In genomic region chr2:143024226-143024625, GRCm38 (mm10) we compare ENCODE assay signal across 21 mouse cellular contexts. TPM values are rescaled to one million over a fixed set of nuclear protein-coding genes. Genes with fewer than 3 reads are reported as not detected.
"Had no signal": no experiment of that assay in that cellular context is flagged by ENCODE, and none has a peak within 500 bp of the region (broad histone marks: within the 10 kb centered on the region; RNA-seq: fewer than 3 reads in every experiment).

No protein-coding gene starts in this region.

- DNase-seq: lung, adult 18-20 months; lung, embryonic 14.5 days; lung, postnatal 10 days; lung, postnatal 4 days; right cerebral cortex, postnatal 14 days; thymus, adult 2 months; thymus, postnatal 25 days; thymus, postnatal 4 days had no signal

- H3K27ac ChIP-seq: midbrain, embryonic 13.5 days; midbrain, embryonic 15.5 days; neural tube, embryonic 12.5 days; stomach, embryonic 15.5 days; stomach, postnatal 0 days had no signal

- H3K27me3 ChIP-seq: megakaryocyte, embryonic 14.5 days; midbrain, embryonic 13.5 days; midbrain, embryonic 15.5 days; neural tube, embryonic 12.5 days; stomach, embryonic 15.5 days had no signal

- ATAC-seq: midbrain, embryonic 13.5 days; midbrain, embryonic 15.5 days had no signal

- H3K4me3 ChIP-seq: megakaryocyte, embryonic 14.5 days; midbrain, embryonic 13.5 days; midbrain, embryonic 15.5 days; neural tube, embryonic 12.5 days; stomach, embryonic 15.5 days had no signal

- H3K4me1 ChIP-seq: midbrain, embryonic 13.5 days; midbrain, embryonic 15.5 days; stomach, embryonic 15.5 days had no signal

- H3K36me3 ChIP-seq: midbrain, embryonic 13.5 days; midbrain, embryonic 15.5 days; neural tube, embryonic 12.5 days; stomach, embryonic 15.5 days had no signal

- H3K4me2 ChIP-seq: lung, embryonic 14.5 days; midbrain, embryonic 11.5 days; midbrain, embryonic 13.5 days; midbrain, embryonic 15.5 days; neural tube, embryonic 12.5 days; stomach, embryonic 15.5 days had no signal

- H3K9ac ChIP-seq: lung, embryonic 14.5 days; midbrain, embryonic 13.5 days; midbrain, embryonic 15.5 days; neural tube, embryonic 12.5 days; stomach, embryonic 15.5 days had no signal

- H3K9me3 ChIP-seq: megakaryocyte, embryonic 14.5 days; midbrain, embryonic 13.5 days; midbrain, embryonic 15.5 days; neural tube, embryonic 12.5 days; stomach, embryonic 15.5 days had no signal

RNA-seq across cellular contexts. Expression of gene Otor, which starts 54.0 kb away (rescaled TPM):
- total RNA-seq: monocyte, adult 5-6 weeks; neutrophil, adult 5-6 weeks had no signal
- polyA plus RNA-seq: midbrain, postnatal 0 days; spleen, adult 2 months; testis, adult 2 months; thymus, adult 2 months; urinary bladder, adult 2 months had no signal
